Mouse (Mus musculus): ENCODE results near the gene Daam1.

DNA sequence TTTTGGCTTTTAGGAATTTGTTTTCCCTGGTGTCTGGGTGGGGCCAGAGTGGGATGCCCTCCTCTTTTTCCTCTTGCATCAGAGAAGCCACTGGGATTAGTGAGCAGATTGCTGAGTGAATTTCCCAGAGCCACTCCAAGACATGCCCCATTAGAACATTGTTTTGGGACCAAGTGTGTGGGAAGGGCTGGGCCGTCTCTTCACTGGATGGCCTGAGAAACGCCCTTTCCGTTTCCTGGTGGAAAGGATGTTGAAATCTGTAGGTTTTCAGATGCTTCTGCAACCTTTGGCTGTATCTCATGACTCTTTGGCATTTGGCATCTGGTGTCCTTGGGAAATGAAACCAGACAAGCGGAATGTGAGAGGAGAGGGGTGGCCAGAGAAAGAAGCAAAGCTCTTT lies 54.8 kb downstream of the Daam1 start:
- no peak for TF ChIP-seq CTCF (IDR thresholded peaks at IDR 0.05)
- peak; percentile 85 for TF ChIP-seq EP300 (IDR thresholded peaks at IDR 0.05)

Data from lung, postnatal 0 days (tissue).